Mouse (Mus musculus): ENCODE results near the gene Kirrel3. TPM values are rescaled to one million over a fixed set of nuclear protein-coding genes. Genes with fewer than 3 reads are reported as not detected.
A peak's percentile ranks its signal among the peaks of the same experiment; 100 is the strongest.

The Kirrel3 gene
- total RNA-seq, 2 experiments from 2014 or later = 43.9 to 50.2 TPM

GRCm38 (mm10) chr9:34749161-34749560, 263.5 kb downstream of the Kirrel3 start:
- no peak for DNase-seq (ENCODE audit: low spot score in 2 of 2)

GRCm38 (mm10) chr9:34749877-34750276, 264.2 kb downstream of the Kirrel3 start:
- DNase-seq (ENCODE audit: low spot score in 2 of 2) = peak in 1 of 2 experiments; percentile 42

GRCm38 (mm10) chr9:34750887-34751286, 265.2 kb downstream of the Kirrel3 start:
- no peak for DNase-seq (ENCODE audit: low spot score in 2 of 2)

GRCm38 (mm10) chr9:34752076-34752800, 266.5 kb downstream of the Kirrel3 start:
- DNase-seq (ENCODE audit: low spot score in 2 of 2) = peak in 1 of 2 experiments; percentile 25

GRCm38 (mm10) chr9:34752801-34753170, 267.1 kb downstream of the Kirrel3 start:
- peak; percentile 67 to 73 for DNase-seq (ENCODE audit: low spot score in 2 of 2)

GRCm38 (mm10) chr9:34753891-34754290, 268.2 kb downstream of the Kirrel3 start:
- DNase-seq (ENCODE audit: low spot score in 2 of 2) = no peak

GRCm38 (mm10) chr9:34754523-34755097, 268.9 kb downstream of the Kirrel3 start:
- DNase-seq (ENCODE audit: low spot score in 2 of 2) = no peak

GRCm38 (mm10) chr9:34756055-34756454, 270.4 kb downstream of the Kirrel3 start:
- DNase-seq (ENCODE audit: low spot score in 2 of 2) = peak in 1 of 2 experiments; percentile 55

- DNase-seq (ENCODE audit: low spot score in 2 of 2) = no peak
These were observed 273.2 kb downstream of the Kirrel3 start for GRCm38 (mm10) chr9:34758925-34759324.

GRCm38 (mm10) chr9:34760521-34760920, 274.8 kb downstream of the Kirrel3 start:
- peak; percentile 37 to 85 for DNase-seq (ENCODE audit: low spot score in 2 of 2)

- no peak for DNase-seq (ENCODE audit: low spot score in 2 of 2)
These were observed 281.3 kb downstream of the Kirrel3 start for GRCm38 (mm10) chr9:34766792-34767623.

- no peak for DNase-seq (ENCODE audit: low spot score in 2 of 2)
These were observed 283.3 kb downstream of the Kirrel3 start for GRCm38 (mm10) chr9:34768961-34769360.

- peak in 1 of 2 experiments; percentile 52 for DNase-seq (ENCODE audit: low spot score in 2 of 2)
These were observed 285.3 kb downstream of the Kirrel3 start for GRCm38 (mm10) chr9:34770951-34771350.

- DNase-seq (ENCODE audit: low spot score in 2 of 2) = peak; percentile 47 to 67
These were observed 285.7 kb downstream of the Kirrel3 start for GRCm38 (mm10) chr9:34771401-34771800.

- DNase-seq (ENCODE audit: low spot score in 2 of 2) = peak in 1 of 2 experiments; percentile 85
These were observed 286.3 kb downstream of the Kirrel3 start for GRCm38 (mm10) chr9:34772022-34772437.

GRCm38 (mm10) chr9:34781356-34781755, 295.7 kb downstream of the Kirrel3 start:
- DNase-seq (ENCODE audit: low spot score in 2 of 2) = no peak

GRCm38 (mm10) chr9:34787915-34788314, 302.2 kb downstream of the Kirrel3 start:
- DNase-seq (ENCODE audit: low spot score in 2 of 2) = no peak

GRCm38 (mm10) chr9:34795226-34795625, 309.5 kb downstream of the Kirrel3 start:
- no peak for DNase-seq (ENCODE audit: low spot score in 2 of 2)

- DNase-seq (ENCODE audit: low spot score in 2 of 2) = no peak
These were observed 312.1 kb downstream of the Kirrel3 start for GRCm38 (mm10) chr9:34797688-34798339.

GRCm38 (mm10) chr9:34801662-34802061, 316.0 kb downstream of the Kirrel3 start:
- no peak for DNase-seq (ENCODE audit: low spot score in 2 of 2)

GRCm38 (mm10) chr9:34806854-34807253, 321.2 kb downstream of the Kirrel3 start:
- no peak for DNase-seq (ENCODE audit: low spot score in 2 of 2)

Data from layer of hippocampus, postnatal 14 days (tissue).